Mouse (Mus musculus): ENCODE results near the gene Numbl.

The Numbl gene

DNA sequence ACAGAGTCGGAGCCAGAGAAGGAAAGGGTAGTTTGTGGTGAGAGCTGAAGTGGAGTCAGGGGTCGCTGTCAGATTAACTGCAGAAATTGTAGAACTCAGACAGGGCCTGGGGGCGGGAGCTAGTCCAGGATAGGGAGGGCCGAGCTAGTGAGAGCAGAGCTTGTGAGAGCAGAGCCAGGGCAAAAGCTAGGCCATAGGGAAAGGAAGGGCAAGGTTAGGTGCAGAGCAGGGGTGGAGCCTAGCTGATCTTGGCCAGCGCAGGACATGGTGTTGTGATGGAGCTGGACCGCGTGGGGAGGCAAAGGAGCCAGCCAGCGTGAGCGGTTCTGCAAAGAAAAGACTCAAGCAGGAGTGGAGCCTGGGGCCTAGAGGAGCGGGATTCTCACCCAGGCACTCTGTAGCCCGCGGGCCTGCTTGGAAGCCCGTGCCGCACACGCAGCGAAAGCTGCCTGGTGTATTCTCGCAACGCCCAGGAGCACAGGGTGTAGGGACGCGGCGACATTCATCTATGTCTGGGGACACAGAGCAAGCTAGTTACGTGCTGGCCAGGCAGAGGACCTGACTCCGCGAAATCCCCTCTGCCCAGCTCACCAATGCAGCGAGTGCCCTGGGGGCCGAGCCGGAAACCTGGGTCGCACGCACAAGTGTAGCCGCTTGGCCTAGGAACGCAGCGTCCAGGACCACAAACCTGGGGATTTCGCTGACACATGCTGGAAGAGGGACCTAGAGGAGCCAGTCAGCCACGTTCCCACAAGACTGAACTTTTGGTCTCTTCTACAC is 68.1 kb downstream of the Numbl start:
- no peak for DNase-seq

DNA sequence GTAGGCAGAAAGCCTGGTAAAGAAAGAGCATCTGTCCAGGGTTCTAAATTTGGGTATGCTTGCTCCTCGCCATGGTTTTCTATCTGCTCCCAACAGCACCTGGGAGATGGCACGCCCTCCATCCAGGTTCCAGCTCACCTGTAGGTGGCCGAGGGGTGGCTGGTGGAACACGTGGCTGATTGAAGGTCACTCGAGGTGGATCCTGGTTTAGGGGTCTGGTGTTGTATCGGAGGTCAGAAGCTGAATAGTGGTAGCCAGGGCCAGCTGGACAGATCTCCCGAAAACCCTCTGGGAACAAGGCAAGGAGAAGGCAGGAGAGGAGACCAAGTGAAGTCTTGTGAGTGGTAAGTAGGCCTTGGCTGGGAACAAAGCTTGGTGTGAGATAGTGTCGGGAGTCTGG is 69.3 kb downstream of the Numbl start:
- DNase-seq = no peak

DNA sequence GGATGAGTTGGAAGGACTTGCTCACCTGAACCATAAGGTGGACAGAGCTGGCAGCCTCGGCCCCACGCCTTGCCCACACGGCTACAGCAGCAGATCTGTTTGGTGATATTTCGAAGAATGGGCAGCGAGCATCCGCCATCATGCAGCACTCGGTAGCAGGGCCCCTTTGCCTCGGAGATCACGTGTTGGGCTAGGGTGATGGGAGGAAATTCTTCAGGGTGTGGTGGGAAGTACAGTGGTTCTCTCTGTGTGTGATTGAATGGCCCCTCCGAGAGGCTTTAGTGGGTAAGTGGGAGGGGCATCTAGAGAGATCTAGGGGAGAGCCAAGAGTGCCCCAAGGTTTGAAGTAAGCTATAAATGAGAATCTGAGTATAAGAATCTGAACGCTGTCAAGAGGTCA is 69.9 kb downstream of the Numbl start:
- DNase-seq = no peak

DNA sequence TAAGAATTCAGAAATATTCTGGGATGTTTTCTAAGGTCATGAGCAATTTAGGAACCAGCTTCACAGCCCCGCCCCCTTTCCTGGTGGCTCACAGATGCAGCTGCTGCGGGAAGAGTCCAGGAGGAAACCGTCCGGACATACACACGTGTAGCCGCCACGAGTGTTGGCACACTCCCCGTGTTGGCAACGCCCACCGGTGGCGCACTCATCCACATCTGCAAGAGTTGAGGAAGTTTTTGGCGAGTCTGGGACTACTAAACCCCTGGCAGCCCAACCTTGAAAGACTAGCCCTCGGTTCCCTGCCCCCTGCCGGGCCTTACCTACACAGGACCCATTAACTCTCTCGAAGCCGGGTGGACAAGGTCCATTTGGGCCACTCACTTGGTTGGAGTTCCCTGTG is 70.4 kb downstream of the Numbl start:
- DNase-seq = no peak

DNA sequence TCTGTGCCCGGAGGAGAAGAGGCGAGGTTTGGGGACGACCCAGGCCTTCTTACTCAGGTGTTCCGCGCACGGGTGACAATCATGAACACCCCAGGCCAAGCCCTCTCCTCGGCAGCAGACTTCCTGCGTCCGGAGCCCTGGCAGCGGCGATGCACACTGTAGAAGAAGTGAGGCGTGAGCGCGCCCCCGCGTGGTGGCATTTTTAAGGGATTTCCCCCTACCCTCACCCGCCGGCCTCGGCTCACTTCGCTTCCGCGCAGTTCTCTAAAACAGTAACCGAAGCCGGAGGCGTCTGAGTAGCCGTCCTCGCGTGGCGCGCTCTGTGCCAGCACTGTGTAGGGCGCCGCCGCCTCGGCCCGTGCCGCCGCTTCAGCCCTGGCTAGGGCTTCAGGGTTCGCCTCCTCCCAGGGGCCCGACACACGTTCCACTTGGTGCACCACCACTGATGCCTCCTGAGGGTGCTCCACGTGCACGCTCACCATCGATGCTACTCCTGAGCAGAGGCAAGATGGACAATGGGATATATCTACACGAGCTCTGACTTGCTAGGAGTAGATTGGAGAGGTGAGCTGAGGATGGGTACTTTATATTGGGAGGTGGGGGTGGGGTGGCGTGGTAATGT is 71.2 kb downstream of the Numbl start:
- DNase-seq = peak; percentile 84

DNA sequence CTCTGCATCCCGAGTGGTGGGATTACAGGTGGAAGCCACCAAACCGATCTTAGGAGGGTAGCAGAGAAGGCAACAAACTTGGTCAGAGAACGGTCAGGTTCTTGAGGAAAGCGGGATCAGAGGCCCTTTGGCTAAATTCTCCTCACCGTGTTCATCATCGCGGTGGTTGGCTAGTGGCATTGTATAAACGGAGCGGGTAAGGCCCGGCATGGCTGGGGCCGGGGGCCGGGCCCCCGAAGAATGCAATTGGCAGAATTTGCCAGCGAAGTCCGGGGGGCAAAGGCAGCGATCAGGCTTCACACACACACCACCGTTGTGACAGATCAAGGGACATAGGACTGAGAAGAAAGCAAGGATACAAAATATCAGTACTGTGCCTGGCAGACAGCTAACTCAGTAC is 71.7 kb downstream of the Numbl start:
- DNase-seq = no peak

- DNase-seq = peak; percentile 86
Observed at GRCm38 (mm10) chr7:27330709-27331540, 72.7 kb downstream of the Numbl start.

GRCm38 (mm10) chr7:27331541-27331851 is 73.3 kb downstream of the Numbl start:
- no peak for DNase-seq

Measured in retina, postnatal 1 day (tissue).